28 mouse cellular contexts compared by ENCODE assay signal in genomic region chr6:147260766-147261165, GRCm38 (mm10). TPM values are rescaled to one million over a fixed set of nuclear protein-coding genes. Genes with fewer than 3 reads are reported as not detected.
DNase-seq lines count a peak whose midpoint lies in the region; ATAC-seq and TF ChIP-seq lines count a peak whose summit lies in the region.
"Had no signal": no experiment of that assay in that cellular context is flagged by ENCODE, and none has a peak within 500 bp of the region (broad histone marks: within the 10 kb centered on the region; RNA-seq: fewer than 3 reads in every experiment).

No protein-coding gene starts in this region.

- 71% methylated on average over 3 of the region's 3 CpGs for WGBS in lung, embryonic 14.5 days
- WGBS in lung, adult 2 months = 61% methylated on average over 3 of the region's 3 CpGs
- WGBS in kidney, embryonic 15.5 days = 71% methylated on average over 3 of the region's 3 CpGs

- H3K9me3 ChIP-seq in lung, embryonic 14.5 days (ENCODE audit: low read depth, low read length) = no peaks in the 10 kb centered on the region
- H3K9me3 ChIP-seq in kidney, embryonic 15.5 days (replicated peaks) = no peaks in the 10 kb centered on the region
- H3K9me3 ChIP-seq: forebrain, embryonic 10.5 days; heart, embryonic 15.5 days; hindbrain, embryonic 15.5 days; intestine, embryonic 15.5 days; liver, embryonic 13.5 days; lung, embryonic 15.5 days; neural tube, embryonic 12.5 days had no signal

- H3K4me2 ChIP-seq in lung, embryonic 14.5 days = peak overlapping the region; percentile 72
- no peak overlapping the region for H3K4me2 ChIP-seq in kidney, embryonic 15.5 days
- H3K4me2 ChIP-seq: heart, embryonic 15.5 days; hindbrain, embryonic 15.5 days; intestine, embryonic 15.5 days; liver, embryonic 13.5 days; neural tube, embryonic 12.5 days had no signal

- no peak overlapping the region for H3K27ac ChIP-seq in lung, embryonic 14.5 days (ENCODE audit: low read depth)
- H3K27ac ChIP-seq in kidney, embryonic 15.5 days = no peak overlapping the region
- H3K27ac ChIP-seq: forebrain, embryonic 10.5 days; heart, embryonic 15.5 days; hindbrain, embryonic 15.5 days; intestine, embryonic 15.5 days; liver, embryonic 13.5 days; lung, embryonic 15.5 days; neural tube, embryonic 12.5 days had no signal

- H3K4me1 ChIP-seq in lung, embryonic 14.5 days (ENCODE audit: insufficient read depth) = no peaks in the 10 kb centered on the region
- peaks cover 5% of the 10 kb centered on the region for H3K4me1 ChIP-seq in lung, adult 2 months (ENCODE audit: control insufficient read depth, insufficient read depth, low read length)
- H3K4me1 ChIP-seq in kidney, embryonic 15.5 days = peaks cover 14% of the 10 kb centered on the region
- H3K4me1 ChIP-seq: liver, embryonic 13.5 days had no signal

- H3K27me3 ChIP-seq in lung, embryonic 14.5 days (ENCODE audit: insufficient read depth, low read length) = peaks cover 21% of the 10 kb centered on the region
- peaks cover 50% of the 10 kb centered on the region for H3K27me3 ChIP-seq in kidney, embryonic 15.5 days

- peak; percentile 6 to 27 for DNase-seq in adrenal gland, adult (ENCODE audit: inconsistent age in 2 of 2, low spot score in 1 of 2)
- DNase-seq in adrenal gland, postnatal 4 days (ENCODE audit: low spot score in 2 of 2) = no peak
- DNase-seq in lung, embryonic 14.5 days = no peak
- no peak for DNase-seq in lung, adult 2 months
- peak; percentile 50 for DNase-seq in fibroblast of lung, adult 2 months (ENCODE audit: low read depth)
- DNase-seq in right cerebral cortex, postnatal 14 days = no peak
- DNase-seq: adrenal gland, postnatal 36 days; cerebellum, adult 11 months; cerebellum, postnatal 10 days; forebrain, postnatal 0 days; heart, postnatal 4 days; kidney, adult 8-10 months; kidney, postnatal 14 days; liver, embryonic 13.5 days; lung, postnatal 4 days; midbrain, embryonic 14.5 days; retina, postnatal 1 day; thymus, postnatal 14 days had no signal

- no peak for TF ChIP-seq CTCF in lung, embryonic 14.5 days (IDR thresholded peaks at IDR 0.05; ENCODE audit: low read depth)
- TF ChIP-seq CTCF in lung, adult 2 months (IDR thresholded peaks at IDR 0.05; ENCODE audit: insufficient read depth, low read length) = no peak

- no peak for TF ChIP-seq POLR2A in lung, adult 2 months (IDR thresholded peaks at IDR 0.05; ENCODE audit: borderline replicate concordance, extremely low read depth, low read depth, low read length)

- H3K4me3 ChIP-seq in lung, embryonic 14.5 days (ENCODE audit: low read depth, low read length) = no peak overlapping the region
- H3K4me3 ChIP-seq in lung, adult 2 months (replicated peaks; ENCODE audit: extremely low read depth, low read depth, low read length) = no peak overlapping the region
- H3K4me3 ChIP-seq in kidney, embryonic 15.5 days (replicated peaks) = no peak overlapping the region
- H3K4me3 ChIP-seq: forebrain, embryonic 10.5 days; heart, embryonic 15.5 days; hindbrain, embryonic 15.5 days; intestine, embryonic 15.5 days; liver, embryonic 13.5 days; lung, embryonic 15.5 days; neural tube, embryonic 12.5 days had no signal

- H3K36me3 ChIP-seq in lung, embryonic 14.5 days (ENCODE audit: insufficient read depth) = no peaks in the 10 kb centered on the region
- no peaks in the 10 kb centered on the region for H3K36me3 ChIP-seq in kidney, embryonic 15.5 days
- H3K36me3 ChIP-seq: forebrain, embryonic 10.5 days; heart, embryonic 15.5 days; hindbrain, embryonic 15.5 days; intestine, embryonic 15.5 days; liver, embryonic 13.5 days; lung, embryonic 15.5 days; neural tube, embryonic 12.5 days had no signal

- no peak for ATAC-seq in lung, embryonic 14.5 days (ENCODE audit: insufficient read depth)
- no peak for ATAC-seq in kidney, embryonic 15.5 days (replicated peaks; ENCODE audit: low FRiP score)
- ATAC-seq: activated CD4-positive, CD25-positive, alpha-beta regulatory T cell, adult 4 months; forebrain, postnatal 0 days; intestine, embryonic 15.5 days had no signal

- H3K9ac ChIP-seq in lung, embryonic 14.5 days = no peak overlapping the region
- no peak overlapping the region for H3K9ac ChIP-seq in kidney, embryonic 15.5 days
- H3K9ac ChIP-seq: forebrain, postnatal 0 days; heart, embryonic 15.5 days; hindbrain, embryonic 15.5 days; intestine, embryonic 15.5 days; liver, embryonic 13.5 days; lung, embryonic 15.5 days; neural tube, embryonic 12.5 days had no signal

RNA-seq across cellular contexts. Expression of gene Pthlh, which starts 3.2 kb away (rescaled TPM):
- total RNA-seq in adrenal gland, postnatal 4 days (2021) = 1 to 10 TPM in 1 of 2 experiments, under 1 TPM in 1; 0.45 to 1.0 TPM
- 12.3 and 13.1 TPM in 2 replicates for polyA plus RNA-seq in lung, embryonic 14.5 days (2014; fragmentation: Nextera tagmentation; extraction: Ambion mirVana)
- polyA plus RNA-seq in lung, adult 2 months (2012; rRNA removed) = 0.76 and 1.7 TPM in 2 replicates
- 1.2 and 1.4 TPM in 2 replicates for polyA plus RNA-seq in kidney, embryonic 15.5 days (2015; fragmentation: Nextera tagmentation; extraction: Ambion mirVana)
- total RNA-seq: ES-E14; megakaryocyte-erythroid progenitor cell, adult 5-6 weeks had no signal
- polyA plus RNA-seq: activated CD4-positive, CD25-positive, alpha-beta regulatory T cell, adult 4 months; liver, embryonic 13.5 days had no signal

Comparison
In these comparisons a context has a peak if more than half of its experiments do, and no peak if none do; other contexts are left out.
1. DNase-seq: peak in adrenal gland, adult (2 of 2) and fibroblast of lung, adult 2 months (single experiment); none in adrenal gland, postnatal 4 days (0 of 2), lung, embryonic 14.5 days (single experiment), lung, adult 2 months (single experiment) and right cerebral cortex, postnatal 14 days (single experiment).